Mouse (Mus musculus): ENCODE measurements around the gene Dcdc2b.

- no peak for TF ChIP-seq CTCF (IDR thresholded peaks at IDR 0.05; ENCODE audit: borderline replicate concordance, insufficient read depth, low read length)
- no peak for TF ChIP-seq POLR2A (IDR thresholded peaks at IDR 0.05; ENCODE audit: low read depth, low read length)
Measured at GRCm38 (mm10) chr4:129578466-129578865, 35.6 kb downstream of the Dcdc2b start, which contains the start of gene Fam167b.

Measured in embryonic fibroblast, embryonic 13.5 days (primary cell).